Mouse (Mus musculus) telencephalon, adult 2 months (tissue): Measurements from ENCODE around the gene Ankrd65.
A peak's percentile ranks its signal among the peaks of the same experiment; 100 is the strongest.

ENCODE experiments used
- DNase-seq: peaks from one replicate; pipeline ENCODE4 v3.0.0-alpha.2; 2011; ENCODE audit warnings: low read depth, low spot score

Ankrd65 gene

GRCm38 (mm10) chr4:155812665-155813181 lies 22.5 kb downstream of the Ankrd65 start:
- no peak for DNase-seq

DNA sequence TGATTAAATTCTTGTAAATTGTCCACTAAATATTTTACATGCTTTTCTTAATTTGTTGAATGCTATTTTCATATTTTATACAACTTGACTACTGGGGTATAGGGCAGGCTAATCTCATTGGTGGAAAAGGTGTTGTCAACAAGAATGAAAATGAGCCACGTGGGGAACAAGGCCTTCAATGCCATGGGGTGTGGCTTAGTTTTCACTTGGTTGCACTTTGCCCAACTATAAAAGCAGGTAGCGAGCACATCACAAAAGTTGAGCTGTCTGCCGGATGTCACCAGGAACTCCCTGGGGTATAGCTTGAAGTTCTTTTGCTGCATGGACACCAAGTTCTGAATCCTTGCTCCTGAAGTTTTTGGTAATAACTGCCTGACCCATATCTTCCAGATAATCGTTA lies 27.3 kb downstream of the Ankrd65 start:
- no peak for DNase-seq

DNA sequence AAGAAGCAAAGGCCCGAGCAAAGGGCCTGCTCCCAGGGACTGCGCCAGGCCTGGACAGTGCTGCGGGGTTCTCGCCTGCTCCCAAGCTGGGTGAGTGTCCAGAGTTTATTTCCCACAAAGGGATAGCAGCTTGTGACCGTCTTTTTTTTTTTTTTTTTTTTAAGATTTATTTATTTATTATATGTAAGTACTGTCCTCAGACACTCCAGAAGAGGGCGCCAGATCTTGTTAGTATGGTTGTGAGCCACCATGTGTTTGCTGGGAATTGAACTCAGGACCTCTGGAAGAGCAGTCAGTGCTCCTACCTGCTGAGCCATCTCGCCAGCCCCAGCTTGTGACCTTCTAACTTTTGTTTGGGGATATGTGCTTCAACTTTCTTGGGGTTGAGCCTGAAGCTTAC lies 30.8 kb downstream of the Ankrd65 start:
- DNase-seq: no peak

GRCm38 (mm10) chr4:155823443-155823842 lies 33.2 kb downstream of the Ankrd65 start:
- DNase-seq: no peak

- DNase-seq: no peak
These were observed 39.6 kb downstream of the Ankrd65 start for GRCm38 (mm10) chr4:155829866-155830265.

GRCm38 (mm10) chr4:155830596-155830995 lies 40.4 kb downstream of the Ankrd65 start:
- DNase-seq: no peak

DNA sequence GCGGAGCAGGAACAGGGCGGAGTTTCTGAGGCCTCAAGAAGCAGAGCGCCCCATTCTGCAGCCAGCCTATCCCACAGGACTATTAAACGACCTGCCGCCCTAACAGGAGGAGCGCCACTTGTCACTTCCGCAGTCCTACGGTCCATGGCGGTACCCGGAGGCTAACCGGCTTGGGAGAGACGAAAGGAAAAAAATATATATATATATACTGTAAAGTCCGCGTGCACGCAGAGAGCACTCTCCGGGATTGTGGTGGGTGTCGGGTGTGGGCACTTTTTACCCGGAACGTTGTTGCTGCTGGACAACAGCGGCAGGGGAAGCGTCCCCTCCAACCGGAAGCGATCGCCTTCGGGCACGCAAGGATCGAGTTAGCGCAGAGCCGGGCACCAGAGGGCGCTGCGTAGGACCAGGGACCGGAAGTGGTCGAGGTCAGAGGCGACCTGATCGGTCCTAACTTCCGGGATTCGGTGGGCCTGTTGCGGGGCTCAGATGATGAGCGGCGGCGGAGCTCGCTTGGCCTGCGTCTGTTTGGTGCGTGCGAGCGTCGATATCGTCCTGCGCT lies 41.0 kb downstream of the Ankrd65 start, which contains the start of gene Aurkaip1:
Gene Aurkaip1 (plus strand): TSS at position 68 of the 562 bp plus-strand sequence.
- DNase-seq: peak; percentile 97

DNA sequence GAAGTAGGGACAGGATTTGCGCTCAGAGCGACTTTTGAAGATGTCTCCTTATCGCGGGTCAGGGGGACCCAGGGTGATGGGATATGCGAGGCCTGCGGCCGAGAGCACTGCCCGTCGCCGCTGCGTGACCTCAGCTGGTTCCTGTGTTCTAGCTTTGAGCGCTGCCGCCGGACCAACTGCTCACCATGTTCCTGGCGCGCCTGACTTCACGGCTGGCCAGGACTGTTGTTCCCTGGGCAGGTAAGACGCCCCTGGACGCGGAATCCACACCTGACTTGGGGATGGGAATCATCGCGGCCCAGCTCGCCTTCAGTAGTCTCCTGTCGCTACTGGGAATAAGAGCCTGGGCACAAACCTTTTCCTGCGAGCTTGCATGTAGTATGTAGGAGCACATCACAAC lies 41.6 kb downstream of the Ankrd65 start:
- no peak for DNase-seq

DNA sequence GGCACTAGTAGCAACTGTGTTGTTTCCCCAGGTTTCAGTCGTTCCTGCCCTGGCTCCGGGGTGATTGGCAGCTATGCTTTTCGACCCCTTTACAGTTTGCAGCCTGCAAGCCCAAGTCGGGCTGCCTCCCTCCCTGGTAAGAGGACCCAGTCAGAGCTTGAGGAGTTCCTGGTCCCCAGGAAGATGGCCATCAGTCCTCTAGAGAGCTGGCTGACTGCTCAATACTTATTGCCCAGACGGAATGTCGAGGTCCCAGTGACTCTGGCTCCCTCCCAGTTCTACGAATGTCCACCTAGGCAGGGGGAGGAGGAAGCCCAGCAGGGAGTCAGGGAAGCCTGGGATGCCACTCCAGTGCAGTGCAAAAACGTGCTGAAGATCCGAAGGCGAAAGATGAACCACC lies 42.1 kb downstream of the Ankrd65 start:
- DNase-seq: no peak

- no peak for DNase-seq
These were observed 43.0 kb downstream of the Ankrd65 start for GRCm38 (mm10) chr4:155833234-155833633.

- DNase-seq: peak; percentile 61
These were observed 43.6 kb downstream of the Ankrd65 start for GRCm38 (mm10) chr4:155833836-155834235.

- DNase-seq: no peak
These were observed 47.3 kb downstream of the Ankrd65 start for GRCm38 (mm10) chr4:155837404-155838010.

DNA sequence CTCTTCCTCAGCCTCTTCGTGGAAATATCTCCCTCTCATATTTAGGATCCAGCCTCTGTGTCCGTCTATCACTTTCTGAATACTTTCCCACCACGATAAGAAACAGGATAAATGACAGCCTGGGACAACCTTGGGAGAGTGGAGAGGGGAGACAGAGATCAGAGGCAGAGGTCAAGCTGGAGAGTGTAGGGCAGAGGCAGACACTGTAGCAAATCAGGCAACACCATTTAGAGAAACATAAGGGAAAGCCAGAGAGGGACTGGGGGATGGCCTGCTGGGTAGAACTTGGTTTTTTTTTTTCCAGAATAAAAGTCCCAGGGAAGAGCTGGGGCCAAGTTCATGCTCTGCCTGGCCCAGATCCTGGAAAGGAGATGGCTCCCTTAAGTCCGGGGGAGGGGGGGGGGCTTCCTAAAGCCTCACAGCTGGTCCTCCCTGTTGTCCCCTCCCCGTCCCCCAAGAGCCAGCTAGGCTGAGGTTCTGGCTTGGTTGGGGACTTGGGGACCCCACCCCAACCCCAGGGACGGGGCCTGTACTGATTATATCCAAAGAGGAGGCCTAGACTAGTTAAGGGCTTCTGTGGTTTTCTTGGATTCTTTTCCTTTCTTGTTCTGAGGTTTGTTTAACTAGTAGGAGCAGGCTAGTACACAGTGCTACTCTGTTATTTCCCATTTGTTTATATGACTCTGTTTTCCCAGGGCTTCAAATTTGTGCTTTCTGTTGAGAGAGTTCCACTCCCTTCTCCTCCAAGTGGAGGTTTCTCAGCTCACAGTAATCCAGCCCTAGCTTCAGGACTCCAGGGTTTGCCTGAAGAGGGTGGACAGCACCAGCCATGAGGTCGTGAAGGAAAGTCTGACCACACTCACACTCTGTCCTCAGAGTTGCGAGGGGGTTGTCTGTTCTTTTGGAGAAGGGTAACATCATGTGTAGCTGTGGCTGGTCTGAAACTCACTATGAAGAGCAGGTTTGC lies 48.2 kb downstream of the Ankrd65 start:
- no peak for DNase-seq

DNA sequence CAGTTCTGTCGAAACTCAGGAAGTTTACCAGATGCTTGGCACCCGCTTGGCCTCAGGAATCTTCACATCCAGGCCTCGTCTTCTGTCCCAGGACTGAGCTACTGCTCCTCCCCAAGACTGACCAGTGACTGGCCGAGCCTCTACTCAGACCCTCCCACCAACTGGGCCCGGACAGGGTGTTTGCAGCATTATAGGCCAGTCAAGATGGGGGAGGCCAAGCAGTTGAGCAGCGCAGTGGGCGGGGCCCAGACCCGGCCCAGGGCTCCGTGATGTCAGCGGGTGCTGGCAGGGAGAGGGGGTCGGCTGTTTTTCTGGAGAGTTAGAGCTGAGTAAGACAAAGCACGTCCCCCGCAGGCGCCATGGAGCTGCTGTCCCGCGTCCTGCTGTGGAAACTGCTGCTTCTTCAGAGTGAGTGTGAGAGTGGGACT lies 49.3 kb downstream of the Ankrd65 start, which contains the start of gene Mxra8:
Gene Mxra8 (plus strand): TSS at position 198 of the 428 bp plus-strand sequence.
- DNase-seq: no peak

GRCm38 (mm10) chr4:155840076-155841002 lies 50.1 kb downstream of the Ankrd65 start:
- DNase-seq: no peak

GRCm38 (mm10) chr4:155841003-155841454 lies 50.8 kb downstream of the Ankrd65 start:
- DNase-seq: no peak

DNA sequence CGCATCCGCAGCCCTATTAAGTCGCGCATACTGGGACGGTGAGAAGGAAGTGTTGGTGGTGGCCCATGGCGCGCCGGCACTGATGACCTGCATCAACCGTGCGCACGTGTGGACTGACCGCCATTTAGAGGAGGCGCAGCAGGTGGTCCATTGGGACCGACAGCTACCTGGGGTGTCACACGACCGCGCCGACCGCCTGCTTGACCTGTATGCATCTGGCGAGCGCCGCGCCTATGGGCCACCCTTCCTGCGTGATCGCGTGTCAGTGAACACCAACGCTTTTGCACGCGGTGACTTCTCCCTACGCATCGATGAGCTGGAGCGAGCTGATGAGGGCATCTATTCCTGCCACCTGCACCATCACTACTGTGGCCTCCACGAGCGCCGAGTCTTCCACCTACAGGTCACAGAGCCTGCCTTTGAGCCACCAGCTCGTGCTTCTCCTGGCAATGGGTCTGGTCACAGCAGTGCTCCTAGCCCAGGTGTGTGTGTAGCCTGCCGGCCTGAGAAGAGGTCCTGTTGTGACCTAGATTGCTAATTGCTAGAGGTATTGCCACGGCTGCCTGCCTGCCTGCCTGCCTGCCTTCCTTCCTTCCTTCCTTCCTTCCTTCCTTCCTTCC lies 51.5 kb downstream of the Ankrd65 start:
- DNase-seq: no peak

- DNase-seq: no peak
These were observed 53.0 kb downstream of the Ankrd65 start for GRCm38 (mm10) chr4:155843231-155843630.

GRCm38 (mm10) chr4:155846871-155847578 lies 56.8 kb downstream of the Ankrd65 start, which contains the start of gene Dvl1:
Gene Dvl1, plus strand, starts transcription at chr4:155847402.
- DNase-seq: peak; percentile 77
